Mouse (Mus musculus) heart, postnatal 10 days (tissue): ENCODE data around the gene Smtnl1. TPM values are rescaled to one million over a fixed set of nuclear protein-coding genes. Genes with fewer than 3 reads are reported as not detected.

ENCODE experiments used
- DNase-seq, 2 experiments: peaks; one replicate each; pipeline ENCODE4 v3.0.0; 2021
- intact Hi-C: fragments of 180-260 bp; cut with DNase I; formaldehyde crosslinking; loops from one replicate; pipeline ENCODE4 v1.15.1; 2025
- total RNA-seq, 2 experiments: library from RNA; stranded (reverse); gene quantifications; 2 replicates each; pipeline ENCODE4 v1.2.3; 2021

Smtnl1 gene
- under 1 TPM in 1 of 2 experiments, not detected in 1; 0.14 TPM for total RNA-seq

- DNase-seq: no peak
- intact Hi-C loops: no loop called here
Observed at GRCm38 (mm10) chr2:84822552-84822951, at the start of gene Smtnl1. Gene Smtnl1, minus strand, starts transcription at chr2:84822652.

GRCm38 (mm10) chr2:84870623-84871160, 48.2 kb upstream of the Smtnl1 start:
- intact Hi-C loops: no loop called here
- DNase-seq: peak in 1 of 2 experiments; percentile 46

GRCm38 (mm10) chr2:84868977-84869376, 46.5 kb upstream of the Smtnl1 start:
- DNase-seq: no peak
- intact Hi-C loops: loop anchor here (1.0 to 5.0 kb wide), 4 partner anchors 18 to 138 kb away; partner anchors contain the start of gene Rtn4rl2

GRCm38 (mm10) chr2:84868521-84868943, 46.1 kb upstream of the Smtnl1 start:
- DNase-seq: peak; percentile 77 to 86
- intact Hi-C loops: loop anchor here (1.0 to 5.0 kb wide), 4 partner anchors 18 to 139 kb away; partner anchors contain the start of gene Rtn4rl2

GRCm38 (mm10) chr2:84865616-84866571, 43.4 kb upstream of the Smtnl1 start:
- intact Hi-C loops: loop anchor here (5.0 kb wide), 2 partner anchors 34 to 141 kb away; no protein-coding TSS in a partner anchor
- peak; percentile 63 to 81 for DNase-seq

- intact Hi-C loops: no loop called here
- DNase-seq: no peak
Observed at GRCm38 (mm10) chr2:84862231-84862630, 39.8 kb upstream of the Smtnl1 start.

- DNase-seq: no peak
- intact Hi-C loops: no loop called here
Observed at GRCm38 (mm10) chr2:84861430-84861829, 39.0 kb upstream of the Smtnl1 start.

- intact Hi-C loops: no loop called here
Observed at GRCm38 (mm10) chr2:84859991-84860780, 37.7 kb upstream of the Smtnl1 start.

GRCm38 (mm10) chr2:84858551-84858950, 36.1 kb upstream of the Smtnl1 start:
- DNase-seq: no peak
- intact Hi-C loops: no loop called here

More at GRCm38 (mm10) chr2:84859991-84860780, 37.7 kb upstream of the Smtnl1 start:
- no peak for DNase-seq

GRCm38 (mm10) chr2:84855732-84856131, 33.3 kb upstream of the Smtnl1 start:
- intact Hi-C loops: loop anchor here (1.0 kb wide), 1 partner anchor 24 kb away; no protein-coding TSS in a partner anchor
- DNase-seq: peak; percentile 63 to 75

- DNase-seq: peak; percentile 62 to 69
- intact Hi-C loops: no loop called here
Observed at GRCm38 (mm10) chr2:84851130-84852040, 28.9 kb upstream of the Smtnl1 start.

GRCm38 (mm10) chr2:84850407-84851129, 28.1 kb upstream of the Smtnl1 start:
- intact Hi-C loops: no loop called here
- no peak for DNase-seq

GRCm38 (mm10) chr2:84845226-84845625, 22.8 kb upstream of the Smtnl1 start:
- intact Hi-C loops: no loop called here

GRCm38 (mm10) chr2:84843654-84844053, 21.2 kb upstream of the Smtnl1 start:
- DNase-seq: no peak
- intact Hi-C loops: no loop called here

More at GRCm38 (mm10) chr2:84845226-84845625, 22.8 kb upstream of the Smtnl1 start:
- DNase-seq: no peak

GRCm38 (mm10) chr2:84841905-84842304, 19.5 kb upstream of the Smtnl1 start:
- no peak for DNase-seq

GRCm38 (mm10) chr2:84840748-84841563, 18.5 kb upstream of the Smtnl1 start:
- DNase-seq: no peak
- intact Hi-C loops: no loop called here

More at GRCm38 (mm10) chr2:84841905-84842304, 19.5 kb upstream of the Smtnl1 start:
- intact Hi-C loops: no loop called here

GRCm38 (mm10) chr2:84840016-84840747, 17.7 kb upstream of the Smtnl1 start:
- peak; percentile 78 to 81 for DNase-seq
- intact Hi-C loops: no loop called here
